In genomic region chr3:109914226-109914625, GRCm38 (mm10) we compare ENCODE assay signal across 7 mouse cellular contexts.
"Had no signal": no experiment of that assay in that cellular context is flagged by ENCODE, and none has a peak within 500 bp of the region (broad histone marks: within the 10 kb centered on the region; RNA-seq: fewer than 3 reads in every experiment).

No protein-coding gene starts in this region.

- DNase-seq: lung, adult 2 months; lung, postnatal 14 days; lung, postnatal 36 days; right cerebral cortex, postnatal 14 days; thymus, adult 2 months; thymus, postnatal 25 days; thymus, postnatal 4 days had no signal
